22 mouse cellular contexts compared by ENCODE assay signal in the genomic region with DNA sequence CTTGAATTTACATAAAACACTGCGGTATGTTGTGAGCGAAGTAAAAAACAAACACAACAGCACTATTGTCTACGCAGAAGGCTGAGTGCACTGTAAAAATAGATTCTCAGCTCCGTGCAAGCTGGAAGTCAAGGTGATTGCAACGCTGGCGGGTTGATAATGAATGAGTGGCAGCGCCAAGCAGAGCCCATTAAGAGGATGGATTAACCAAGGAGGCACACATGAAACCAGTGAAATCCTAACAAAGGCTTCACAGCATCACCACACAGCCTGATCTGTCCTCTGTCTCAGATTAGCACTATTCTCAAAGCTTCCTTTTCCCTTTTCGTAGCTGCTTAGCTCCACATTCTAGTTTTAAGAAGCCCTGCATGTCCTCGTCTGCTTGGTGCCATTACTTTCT.
DNase-seq lines count a peak whose midpoint lies in the region; ATAC-seq and TF ChIP-seq lines count a peak whose summit lies in the region.
"Had no signal": no experiment of that assay in that cellular context is flagged by ENCODE, and none has a peak within 500 bp of the region (broad histone marks: within the 10 kb centered on the region; RNA-seq: fewer than 3 reads in every experiment).

No protein-coding gene starts in this region.

- H3K36me3 ChIP-seq in forebrain, embryonic 13.5 days (ENCODE audit: poor library complexity, severe bottlenecking): no peaks in the 10 kb centered on the region
- H3K36me3 ChIP-seq in forebrain, embryonic 16.5 days (ENCODE audit: control insufficient read depth, insufficient read depth): no peaks in the 10 kb centered on the region
- H3K36me3 ChIP-seq in hindbrain, embryonic 14.5 days (replicated peaks; ENCODE audit: control insufficient read depth, insufficient read depth): no peaks in the 10 kb centered on the region
- no peaks in the 10 kb centered on the region for H3K36me3 ChIP-seq in hindbrain, postnatal 0 days (ENCODE audit: insufficient read depth, low read length)
- H3K36me3 ChIP-seq in midbrain, embryonic 16.5 days (ENCODE audit: control insufficient read depth, insufficient read depth, low read length): no peaks in the 10 kb centered on the region
- H3K36me3 ChIP-seq: embryonic facial prominence, embryonic 13.5 days; G1E; heart, embryonic 13.5 days; intestine, embryonic 15.5 days had no signal

- 0 out of 2 replicates have a peak, but pooled peaks have one; percentile 10 for ATAC-seq in forebrain, embryonic 13.5 days
- ATAC-seq in forebrain, embryonic 16.5 days: no peak
- no peak; the same call in 1 of the 2 replicates for ATAC-seq in hindbrain, embryonic 14.5 days (ENCODE audit: low FRiP score)
- ATAC-seq in hindbrain, postnatal 0 days: no peak
- ATAC-seq in midbrain, embryonic 16.5 days: peak; percentile 39; the same call in 1 of the 2 replicates
- ATAC-seq: CD4-positive, CD25-positive, alpha-beta regulatory T cell, adult 4 months; intestine, embryonic 15.5 days had no signal

- no peaks in the 10 kb centered on the region for H3K9me3 ChIP-seq in forebrain, embryonic 13.5 days (replicated peaks)
- no peaks in the 10 kb centered on the region for H3K9me3 ChIP-seq in forebrain, embryonic 16.5 days (ENCODE audit: control insufficient read depth, low read length)
- H3K9me3 ChIP-seq in hindbrain, embryonic 14.5 days (ENCODE audit: control insufficient read depth, low read length): no peaks in the 10 kb centered on the region
- H3K9me3 ChIP-seq in hindbrain, postnatal 0 days (ENCODE audit: low read length): no peaks in the 10 kb centered on the region
- H3K9me3 ChIP-seq in midbrain, embryonic 16.5 days (replicated peaks; ENCODE audit: control insufficient read depth, low read length, poor library complexity, severe bottlenecking): no peaks in the 10 kb centered on the region
- H3K9me3 ChIP-seq: embryonic facial prominence, embryonic 13.5 days; G1E; heart, embryonic 13.5 days; intestine, embryonic 15.5 days had no signal

- TF ChIP-seq POLR2A in brain, embryonic 14.5 days (IDR thresholded peaks at IDR 0.05; ENCODE audit: borderline replicate concordance, extremely low read depth, insufficient read depth, insufficient read length, poor library complexity, severe bottlenecking): no peak

- H3K4me3 ChIP-seq in forebrain, embryonic 13.5 days: no peak overlapping the region
- no peak overlapping the region for H3K4me3 ChIP-seq in forebrain, embryonic 16.5 days (replicated peaks; ENCODE audit: low read length)
- no peak overlapping the region for H3K4me3 ChIP-seq in hindbrain, embryonic 14.5 days (replicated peaks; ENCODE audit: low read length)
- no peak overlapping the region for H3K4me3 ChIP-seq in hindbrain, postnatal 0 days (ENCODE audit: low read length)
- H3K4me3 ChIP-seq in midbrain, embryonic 16.5 days (ENCODE audit: low read depth, low read length): no peak overlapping the region
- H3K4me3 ChIP-seq: embryonic facial prominence, embryonic 13.5 days; gastrocnemius, adult 2 months; heart, embryonic 13.5 days; intestine, embryonic 15.5 days had no signal

- H3K4me2 ChIP-seq in forebrain, embryonic 13.5 days: no peak overlapping the region
- no peak overlapping the region for H3K4me2 ChIP-seq in forebrain, embryonic 16.5 days (ENCODE audit: low read length)
- no peak overlapping the region for H3K4me2 ChIP-seq in hindbrain, embryonic 14.5 days (replicated peaks)
- H3K4me2 ChIP-seq in hindbrain, postnatal 0 days (ENCODE audit: low read depth, low read length): no peak overlapping the region
- no peak overlapping the region for H3K4me2 ChIP-seq in midbrain, embryonic 16.5 days (ENCODE audit: low read length)
- H3K4me2 ChIP-seq: embryonic facial prominence, embryonic 13.5 days; heart, embryonic 13.5 days; intestine, embryonic 15.5 days had no signal

- no peaks in the 10 kb centered on the region for H3K4me1 ChIP-seq in forebrain, embryonic 13.5 days
- peaks cover 2% of the 10 kb centered on the region; the same call in 1 of the 2 replicates for H3K4me1 ChIP-seq in forebrain, embryonic 16.5 days (replicated peaks; ENCODE audit: control insufficient read depth, insufficient read depth, low read length)
- H3K4me1 ChIP-seq in hindbrain, embryonic 14.5 days (replicated peaks; ENCODE audit: control insufficient read depth, insufficient read depth, low read length): no peaks in the 10 kb centered on the region
- no peaks in the 10 kb centered on the region for H3K4me1 ChIP-seq in hindbrain, postnatal 0 days (ENCODE audit: insufficient read depth, low read length)
- H3K4me1 ChIP-seq in midbrain, embryonic 16.5 days (ENCODE audit: control insufficient read depth, insufficient read depth, low read length): no peaks in the 10 kb centered on the region
- H3K4me1 ChIP-seq: embryonic facial prominence, embryonic 13.5 days; heart, embryonic 13.5 days; intestine, embryonic 15.5 days had no signal

- WGBS in forebrain, embryonic 13.5 days: 57% methylated on average over 9 of the region's 9 CpGs
- 39% methylated on average over 9 of the region's 9 CpGs for WGBS in forebrain, embryonic 16.5 days
- WGBS in hindbrain, embryonic 14.5 days: 74% methylated on average over 9 of the region's 9 CpGs
- 63% methylated on average over 9 of the region's 9 CpGs for WGBS in hindbrain, postnatal 0 days
- 47% methylated on average over 9 of the region's 9 CpGs for WGBS in midbrain, embryonic 16.5 days

- no peak overlapping the region for H3K9ac ChIP-seq in forebrain, embryonic 13.5 days
- H3K9ac ChIP-seq in forebrain, embryonic 16.5 days (replicated peaks; ENCODE audit: low read depth, low read length): no peak overlapping the region
- no peak overlapping the region for H3K9ac ChIP-seq in hindbrain, embryonic 14.5 days
- H3K9ac ChIP-seq in hindbrain, postnatal 0 days (replicated peaks; ENCODE audit: low read length): no peak overlapping the region
- H3K9ac ChIP-seq in midbrain, embryonic 16.5 days (ENCODE audit: low read depth, low read length): no peak overlapping the region
- H3K9ac ChIP-seq: embryonic facial prominence, embryonic 13.5 days; heart, embryonic 13.5 days; intestine, embryonic 15.5 days had no signal

- no peaks in the 10 kb centered on the region for H3K27me3 ChIP-seq in forebrain, embryonic 13.5 days
- H3K27me3 ChIP-seq in forebrain, embryonic 16.5 days (replicated peaks; ENCODE audit: control insufficient read depth, insufficient read depth, low read length): no peaks in the 10 kb centered on the region
- no peaks in the 10 kb centered on the region for H3K27me3 ChIP-seq in hindbrain, embryonic 14.5 days (ENCODE audit: control insufficient read depth, insufficient read depth, low read length)
- no peaks in the 10 kb centered on the region for H3K27me3 ChIP-seq in hindbrain, postnatal 0 days (ENCODE audit: insufficient read depth, low read length)
- H3K27me3 ChIP-seq in midbrain, embryonic 16.5 days (ENCODE audit: control insufficient read depth, insufficient read depth, low read depth, low read length): no peaks in the 10 kb centered on the region
- H3K27me3 ChIP-seq: embryonic facial prominence, embryonic 13.5 days; heart, embryonic 13.5 days; intestine, embryonic 15.5 days had no signal

- DNase-seq in hindbrain, embryonic 14.5 days (ENCODE audit: low spot score): no peak
- DNase-seq in hindbrain, postnatal 0 days (ENCODE audit: low spot score): no peak
- DNase-seq in brain, embryonic 14.5 days (ENCODE audit: low read depth): peak; percentile 71
- DNase-seq in adrenal gland, postnatal 4 days (ENCODE audit: low spot score in 2 of 2): no peak
- DNase-seq: adrenal gland, postnatal 10 days; B cell, adult 2 months; cerebellum, adult 18-20 months; cerebellum, adult 9-11 months; cerebellum, postnatal 36 days; gastrocnemius, adult 2 months; gastrocnemius, postnatal 36 days; heart, adult 11 months; heart, postnatal 4 days; kidney, adult 18-20 months had no signal

- TF ChIP-seq CTCF in hindbrain, postnatal 0 days (IDR thresholded peaks at IDR 0.05; ENCODE audit: low read depth): no peak
- no peak for TF ChIP-seq CTCF in brain, embryonic 14.5 days (IDR thresholded peaks at IDR 0.05; ENCODE audit: borderline replicate concordance, extremely low read depth, insufficient read depth, insufficient read length)

- H3K27ac ChIP-seq in forebrain, embryonic 13.5 days: no peak overlapping the region
- H3K27ac ChIP-seq in forebrain, embryonic 16.5 days (ENCODE audit: low read length): no peak overlapping the region
- peak overlapping the region; percentile 43 for H3K27ac ChIP-seq in hindbrain, embryonic 14.5 days
- H3K27ac ChIP-seq in hindbrain, postnatal 0 days: no peak overlapping the region
- H3K27ac ChIP-seq in midbrain, embryonic 16.5 days (ENCODE audit: low read length): no peak overlapping the region
- H3K27ac ChIP-seq: embryonic facial prominence, embryonic 13.5 days; gastrocnemius, adult 2 months; heart, embryonic 13.5 days; intestine, embryonic 15.5 days had no signal

Comparison
In these comparisons a context has a peak if more than half of its experiments do, and no peak if none do; other contexts are left out.
1. ATAC-seq: peak in forebrain, embryonic 13.5 days (single experiment) and midbrain, embryonic 16.5 days (single experiment); none in forebrain, embryonic 16.5 days (single experiment), hindbrain, embryonic 14.5 days (single experiment) and hindbrain, postnatal 0 days (single experiment).